Mouse (Mus musculus) limb, embryonic 14.5 days (tissue): ENCODE data around the gene Myo18b. TPM values are rescaled to one million over a fixed set of nuclear protein-coding genes. Genes with fewer than 3 reads are reported as not detected.

Source experiments
- ATAC-seq: fragments of 200-750 bp; cut with Nextera tagmentation; 2 replicates; pipeline ENCODE4 v1.8.0; 2017; ENCODE audit warnings: low read depth, moderate number of reproducible peaks, moderate TSS enrichment; ENCODE audit not compliant: low FRiP score
- DNase-seq: peaks from one replicate; pipeline ENCODE4 v3.0.0-alpha.2; 2015; ENCODE audit warnings: low spot score
- H3K27ac ChIP-seq: fragments of 300-500 bp; sonication (generic); replicated peaks from 2 replicates; pipeline ENCODE4 v1.5.1; 2014; ENCODE audit warnings: low read depth, mild to moderate bottlenecking, low read length, moderate library complexity, mixed read lengths
- H3K27me3 ChIP-seq: fragments of 300-500 bp; sonication (generic); 2 replicates; pipeline ENCODE4 v1.6.1; 2014; ENCODE audit warnings: low read length, mixed read lengths; ENCODE audit not compliant: control insufficient read depth, insufficient read depth
- H3K36me3 ChIP-seq: fragments of 300-500 bp; sonication (generic); 2 replicates; pipeline ENCODE4 v1.6.1; 2014; ENCODE audit warnings: mild to moderate bottlenecking, low read length, moderate library complexity, mixed read lengths; ENCODE audit not compliant: control insufficient read depth, insufficient read depth
- H3K4me1 ChIP-seq: fragments of 300-500 bp; sonication (generic); 2 replicates; pipeline ENCODE4 v1.6.1; 2014; ENCODE audit warnings: antibody characterized with exemption, low read length, mixed read lengths; ENCODE audit not compliant: control insufficient read depth, insufficient read depth
- H3K4me2 ChIP-seq: fragments of 300-500 bp; sonication (generic); replicated peaks from 2 replicates; pipeline ENCODE4 v1.6.1; 2014; ENCODE audit warnings: low read depth, mild to moderate bottlenecking, low read length, moderate library complexity; ENCODE audit not compliant: severe bottlenecking
- H3K4me3 ChIP-seq: fragments of 300-500 bp; sonication (generic); replicated peaks from 2 replicates; pipeline ENCODE4 v1.5.1; 2014; ENCODE audit warnings: low read length
- H3K9ac ChIP-seq: fragments of 300-500 bp; sonication (generic); 2 replicates; pipeline ENCODE4 v1.6.1; 2014; ENCODE audit warnings: mild to moderate bottlenecking, low read depth, low read length, moderate library complexity; ENCODE audit not compliant: severe bottlenecking
- H3K9me3 ChIP-seq: fragments of 300-500 bp; sonication (generic); 2 replicates; pipeline ENCODE4 v1.6.1; 2016; ENCODE audit warnings: low read length; ENCODE audit not compliant: control insufficient read depth
- POLR2A ChIP-seq: fragments of 200-500 bp; IDR thresholded peaks from 2 replicates; pipeline ENCODE4 v1.8.0; 2012; ENCODE audit warnings: inconsistent platforms, mild to moderate bottlenecking, moderate library complexity, borderline replicate concordance; ENCODE audit not compliant: insufficient read depth, insufficient read length; ENCODE audit errors: extremely low read depth
- WGBS: fragments of 180-500 bp; shearing (Covaris S2); extraction: QIAGEN DNeasy Blood & Tissue Kit; methylation state at CpG from one replicate; pipeline ENCODE4 v1.1.7; 2014; 5-methylcytosine and 5-hydroxymethylcytosine counted together
- polyA plus RNA-seq, 2 experiments: library from polyadenylated mRNA; depleted of rRNA in 1 of 2; stranded (reverse) in 1 of 2; unstranded in 1 of 2; fragments of >200 nt; fragmentation: Nextera tagmentation in 1 of 2; extraction: Ambion mirVana in 1 of 2; gene quantifications; 2 replicates each; pipeline versions ENCODE4 v1.2.1 to v1.2.3; 2012 to 2014

Myo18b gene
- polyA plus RNA-seq, 2 experiments: 3.7 to 6.5 TPM

DNA sequence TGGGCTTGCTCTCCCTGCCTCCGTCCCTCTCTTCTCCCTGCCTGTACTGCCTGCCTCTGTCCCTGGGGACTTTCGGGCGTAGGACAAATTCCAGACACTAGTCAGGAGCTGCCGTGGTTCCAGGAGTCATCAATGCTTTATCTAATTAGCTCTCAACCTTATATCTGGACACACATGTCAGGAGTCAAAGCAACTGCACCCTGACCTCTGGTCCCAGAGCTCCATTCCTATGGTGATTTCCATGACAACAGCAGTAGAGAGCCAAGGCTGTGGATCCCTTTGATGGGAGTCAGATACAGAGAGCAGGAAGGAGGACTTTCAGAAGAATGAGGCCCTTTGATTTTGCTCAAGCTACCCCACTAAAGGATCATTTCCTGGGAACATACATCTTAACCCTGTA is 122.7 kb downstream of the Myo18b start:
- no peak for DNase-seq
- Histone ChIP-seq H3K4me3 (no peak overlapping the region), H3K27me3 (no peaks in the 10 kb centered on the region), H3K4me2 (no peak overlapping the region), H3K9ac (no peak overlapping the region), H3K36me3 (no peaks in the 10 kb centered on the region), H3K9me3 (no peaks in the 10 kb centered on the region), H3K27ac (no peak overlapping the region), H3K4me1 (no peaks in the 10 kb centered on the region)
- WGBS: 37% methylated on average over 4 of the region's 4 CpGs
- no peak for TF ChIP-seq POLR2A
- no peak for ATAC-seq

DNA sequence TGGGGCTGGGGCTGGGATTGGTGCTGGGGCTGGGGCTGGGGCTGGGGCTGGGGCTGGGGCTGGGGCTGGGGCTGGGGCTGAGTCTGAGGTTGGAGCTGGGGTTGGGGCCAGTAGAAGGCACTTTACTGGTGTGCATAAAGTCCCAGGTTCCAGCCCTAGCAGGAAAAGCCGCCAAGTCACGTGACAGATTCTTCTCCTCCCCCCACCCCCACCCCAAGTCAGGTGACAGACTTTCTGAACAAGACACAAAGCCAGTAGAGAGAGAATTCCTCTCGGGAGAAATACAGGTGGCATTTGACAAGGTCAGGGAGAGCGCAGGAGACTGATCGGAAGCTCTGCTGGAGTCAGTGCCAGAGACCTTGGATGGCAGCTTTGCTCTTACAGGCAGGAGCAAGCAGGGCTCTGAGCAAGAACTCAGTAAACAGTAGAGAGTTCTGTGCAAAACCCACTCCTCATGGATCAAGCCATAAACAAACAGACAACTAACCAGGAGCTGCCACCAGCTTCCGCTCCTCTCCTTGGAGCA is 124.7 kb downstream of the Myo18b start:
- DNase-seq: no peak
- Histone ChIP-seq H3K4me2 (no peak overlapping the region), H3K27me3 (no peaks in the 10 kb centered on the region), H3K9ac (no peak overlapping the region), H3K4me3 (no peak overlapping the region), H3K27ac (no peak overlapping the region), H3K36me3 (no peaks in the 10 kb centered on the region), H3K9me3 (no peaks in the 10 kb centered on the region), H3K4me1 (no peaks in the 10 kb centered on the region)
- WGBS: 43% methylated on average over 6 of the region's 6 CpGs
- ATAC-seq: no peak
- no peak for TF ChIP-seq POLR2A

DNA sequence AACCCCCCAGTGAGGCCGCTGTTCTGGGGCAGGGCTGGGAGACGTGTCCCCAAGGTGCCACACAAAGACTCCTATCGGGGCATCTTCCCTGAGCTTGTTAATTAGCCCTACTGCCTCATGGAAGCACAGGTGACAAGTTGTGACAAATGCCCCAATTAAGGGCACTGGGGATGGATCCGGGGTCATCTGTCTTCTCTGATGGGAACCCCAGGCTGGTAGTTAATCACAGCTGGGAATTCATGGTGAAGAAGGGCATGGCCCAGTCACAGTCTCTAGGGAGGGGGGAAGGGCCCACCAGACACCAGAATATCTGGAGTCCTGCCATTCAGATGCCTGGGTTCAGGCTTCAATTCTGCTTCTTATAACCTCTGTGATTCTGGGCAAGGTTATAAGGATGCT is 126.4 kb downstream of the Myo18b start:
- H3K4me1 ChIP-seq: no peaks in the 10 kb centered on the region
- H3K27me3 ChIP-seq: no peaks in the 10 kb centered on the region
- no peak overlapping the region for H3K4me2 ChIP-seq
- H3K9me3 ChIP-seq: no peaks in the 10 kb centered on the region
- no peak overlapping the region for H3K9ac ChIP-seq
- no peak for TF ChIP-seq POLR2A
- H3K36me3 ChIP-seq: no peaks in the 10 kb centered on the region
- no peak for ATAC-seq
- no peak for DNase-seq
- 12% methylated on average over 4 of the region's 4 CpGs for WGBS
- no peak overlapping the region for H3K4me3 ChIP-seq
- no peak overlapping the region for H3K27ac ChIP-seq

DNA sequence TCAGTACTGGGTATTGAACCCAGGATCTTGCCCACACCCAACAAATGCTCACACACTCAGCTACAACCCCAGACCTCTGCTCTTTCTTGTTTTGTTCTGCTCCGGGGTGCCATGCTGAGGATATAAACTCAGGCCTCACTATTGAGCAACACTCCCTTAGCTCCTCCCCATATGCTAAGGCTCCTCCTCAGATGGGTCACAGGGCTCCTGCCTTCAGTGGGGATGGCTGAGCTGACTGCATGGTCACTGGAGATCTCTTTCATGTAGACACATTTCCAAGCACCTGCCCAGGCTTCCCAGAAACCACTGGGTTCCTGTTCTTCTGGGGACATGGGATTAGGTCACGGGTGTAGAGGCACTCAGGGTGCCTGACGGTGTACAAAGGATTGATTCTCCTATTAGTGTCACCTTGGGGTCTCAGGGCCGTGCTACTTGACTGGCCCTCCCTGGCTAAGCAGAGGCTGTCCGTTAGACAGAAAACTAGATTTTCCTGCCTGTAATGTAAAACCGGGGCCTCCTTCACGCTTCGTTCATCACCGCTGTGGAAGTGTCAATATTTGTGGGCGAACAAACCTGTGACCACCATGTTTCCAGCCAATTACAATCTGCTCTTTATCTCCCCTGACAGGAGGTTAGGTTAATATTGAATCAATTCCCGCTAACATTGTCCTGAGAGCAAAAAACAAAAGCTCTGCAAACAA is 127.0 kb downstream of the Myo18b start:
- no peak for TF ChIP-seq POLR2A
- DNase-seq (no peak), ATAC-seq (no peak)
- no peak overlapping the region for H3K4me2 ChIP-seq
- H3K36me3 ChIP-seq: no peaks in the 10 kb centered on the region
- no peaks in the 10 kb centered on the region for H3K9me3 ChIP-seq
- H3K4me1 ChIP-seq: no peaks in the 10 kb centered on the region
- no peak overlapping the region for H3K27ac ChIP-seq
- H3K27me3 ChIP-seq: no peaks in the 10 kb centered on the region
- 57% methylated on average over 11 of the region's 11 CpGs for WGBS
- no peak overlapping the region for H3K4me3 ChIP-seq
- H3K9ac ChIP-seq: no peak overlapping the region

DNA sequence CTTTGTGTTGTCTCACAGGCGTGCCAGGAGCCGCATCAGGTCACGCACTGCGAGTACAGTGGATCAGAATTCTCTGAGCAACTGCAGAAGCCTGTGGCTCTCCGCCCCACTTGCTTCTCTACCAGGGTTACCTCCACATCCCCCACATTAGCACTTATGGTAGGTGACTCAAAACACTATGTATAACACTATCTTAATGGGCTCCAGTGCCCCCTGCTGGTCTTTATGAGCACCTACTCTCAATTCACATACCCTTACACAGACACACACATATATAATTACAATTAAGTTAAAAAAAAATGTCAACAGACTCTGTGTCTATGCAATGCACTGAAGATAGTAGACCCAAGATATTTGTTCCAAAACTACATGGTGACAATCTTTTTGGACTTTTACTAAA is 127.6 kb downstream of the Myo18b start:
- no peaks in the 10 kb centered on the region for H3K4me1 ChIP-seq
- 92% methylated on average over 5 of the region's 5 CpGs for WGBS
- no peak overlapping the region for H3K4me2 ChIP-seq
- H3K4me3 ChIP-seq: no peak overlapping the region
- ATAC-seq: no peak
- no peak for TF ChIP-seq POLR2A
- no peak overlapping the region for H3K27ac ChIP-seq
- H3K9me3 ChIP-seq: no peaks in the 10 kb centered on the region
- no peak for DNase-seq
- H3K36me3 ChIP-seq: no peaks in the 10 kb centered on the region
- no peaks in the 10 kb centered on the region for H3K27me3 ChIP-seq
- no peak overlapping the region for H3K9ac ChIP-seq
